Mouse (Mus musculus) left cerebral cortex, adult 11 months (tissue): ENCODE measurements around the gene Rcc1.

ENCODE experiments used
- DNase-seq: peaks from one replicate; pipeline ENCODE4 v3.0.0; 2022; ENCODE audit warnings: low spot score

Rcc1 gene

DNA sequence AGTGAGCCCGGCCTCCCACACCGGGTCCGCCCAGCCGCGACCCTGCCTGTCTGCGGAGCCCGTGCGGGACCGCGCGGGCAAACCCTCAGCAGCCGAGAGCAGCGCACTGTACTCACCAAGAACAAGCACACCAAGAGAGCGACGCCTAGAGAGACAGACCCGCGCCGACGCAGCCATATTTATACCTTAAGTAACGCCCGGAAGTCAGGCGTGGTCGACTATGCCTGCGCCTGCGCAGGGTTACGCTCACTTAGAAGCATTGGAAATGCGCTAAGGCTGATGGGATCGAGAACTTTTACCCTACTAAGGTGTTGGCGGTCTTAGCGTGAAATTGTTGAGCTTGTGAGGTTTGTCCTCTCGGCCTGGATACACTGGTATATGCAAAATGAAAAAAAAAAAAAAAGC is at the start of gene Rcc1:
Gene Rcc1, minus strand, starts transcription at position 125 of the 405 bp plus-strand sequence.
- peak; percentile 86 for DNase-seq

DNA sequence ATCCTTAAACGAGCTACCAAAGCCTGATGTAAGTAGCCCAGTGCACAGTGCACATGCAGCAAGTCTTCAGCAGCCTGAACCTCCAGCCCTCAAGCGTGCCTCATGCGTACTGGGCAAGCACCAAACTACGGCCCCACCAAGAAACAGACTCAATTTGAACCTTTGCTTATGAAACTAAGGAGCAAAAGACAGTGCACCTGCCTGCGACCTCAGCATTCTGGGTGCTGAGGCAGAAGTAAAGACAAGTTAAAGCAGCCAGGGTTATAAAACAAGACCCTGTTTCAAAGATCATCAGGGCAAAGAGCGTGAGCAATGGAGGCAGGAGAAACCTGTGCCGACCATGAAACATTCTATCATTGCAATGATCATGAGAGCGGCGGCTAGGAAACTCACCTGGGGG is 47.6 kb upstream of the Rcc1 start:
- no peak for DNase-seq

DNA sequence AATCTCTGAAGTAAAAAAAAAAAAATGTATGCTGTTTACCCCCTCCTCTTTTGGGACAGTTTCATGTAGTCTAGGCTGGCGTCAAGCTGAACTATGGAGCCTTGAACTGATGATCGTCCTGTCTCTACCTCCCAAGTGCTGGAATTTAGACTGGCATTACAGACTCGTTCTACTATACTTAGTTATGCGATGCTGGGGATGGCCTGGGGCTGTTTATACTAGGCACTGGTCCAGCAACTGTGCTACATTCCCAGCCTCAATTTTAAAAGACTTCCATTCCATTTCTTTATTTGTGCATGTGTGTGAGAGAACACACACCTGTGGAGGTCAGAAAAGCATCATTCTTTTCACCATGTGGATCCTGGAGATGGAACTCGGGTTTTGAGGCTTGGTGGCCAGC is 45.5 kb upstream of the Rcc1 start:
- DNase-seq = no peak

DNA sequence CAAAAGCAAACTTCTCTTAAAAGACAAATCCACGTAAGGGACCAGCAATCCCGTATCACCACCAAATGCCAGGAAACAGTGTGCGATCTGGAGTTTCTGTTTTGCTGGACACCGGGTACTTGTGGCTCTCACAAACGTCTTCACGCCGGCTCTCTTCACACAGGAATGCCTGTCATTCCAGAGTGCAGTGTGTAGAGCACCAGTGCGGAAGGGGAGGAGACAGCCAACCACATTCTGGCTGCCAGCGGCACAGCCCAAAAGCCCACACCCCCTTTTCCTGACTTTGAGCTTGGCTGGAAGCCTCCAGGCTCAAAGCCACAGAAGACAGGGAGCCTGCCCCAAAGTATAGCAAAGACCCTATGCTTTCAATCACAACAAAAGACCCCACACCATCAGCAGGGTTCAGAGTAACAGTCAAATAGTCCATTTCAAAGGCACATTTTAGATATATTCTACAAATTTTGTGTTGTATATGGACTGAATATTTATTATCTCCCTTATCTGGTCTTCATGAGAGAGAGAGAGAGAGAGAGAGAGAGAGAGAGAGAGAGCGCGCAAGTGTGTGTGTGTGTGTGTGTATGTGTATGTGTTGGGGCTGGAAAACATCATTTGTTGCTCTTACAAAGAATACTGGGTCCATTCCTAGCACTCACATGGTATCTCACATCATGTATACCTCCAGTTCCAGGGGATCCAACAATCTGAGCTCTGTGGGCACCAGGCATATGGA is 44.8 kb upstream of the Rcc1 start:
- DNase-seq = no peak

DNA sequence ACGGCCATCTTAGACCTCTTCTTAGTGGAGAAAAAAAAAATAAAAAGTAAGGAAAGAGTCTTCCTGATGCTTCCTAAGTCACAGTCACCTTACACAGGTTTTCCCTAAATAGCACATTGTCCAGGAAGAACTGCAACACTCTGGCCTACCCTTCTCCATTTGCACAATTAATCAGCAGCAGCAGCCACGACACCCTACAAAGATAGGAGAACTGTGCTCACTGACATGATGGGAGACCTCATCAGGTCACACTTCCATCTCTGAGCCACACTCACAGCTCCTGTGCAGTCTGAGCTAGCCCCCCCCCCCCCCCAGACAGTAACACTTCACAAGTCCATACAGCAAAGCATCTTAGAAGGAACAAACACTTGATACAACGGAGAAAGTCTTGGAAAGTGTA is 43.7 kb upstream of the Rcc1 start:
- no peak for DNase-seq

DNA sequence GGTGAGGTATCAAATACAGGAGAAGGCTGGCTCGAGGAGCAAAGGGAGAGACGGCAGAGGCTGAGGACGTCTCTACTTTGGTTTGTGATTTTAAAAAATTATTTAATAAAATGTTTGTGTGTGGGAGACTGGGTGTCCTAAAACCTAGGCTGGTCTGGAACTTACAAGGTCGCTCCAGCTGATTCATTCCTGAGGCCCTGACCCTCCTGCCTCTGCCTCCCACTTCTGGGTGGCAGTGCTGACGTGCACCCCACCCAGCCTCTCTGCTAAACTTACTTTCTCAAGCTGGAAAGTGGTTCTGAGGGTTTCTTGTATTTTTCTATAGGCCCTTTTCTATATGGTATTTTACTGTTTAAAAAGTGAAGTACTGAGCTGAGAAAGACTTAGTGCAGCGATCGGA is 42.8 kb upstream of the Rcc1 start:
- DNase-seq = no peak

DNA sequence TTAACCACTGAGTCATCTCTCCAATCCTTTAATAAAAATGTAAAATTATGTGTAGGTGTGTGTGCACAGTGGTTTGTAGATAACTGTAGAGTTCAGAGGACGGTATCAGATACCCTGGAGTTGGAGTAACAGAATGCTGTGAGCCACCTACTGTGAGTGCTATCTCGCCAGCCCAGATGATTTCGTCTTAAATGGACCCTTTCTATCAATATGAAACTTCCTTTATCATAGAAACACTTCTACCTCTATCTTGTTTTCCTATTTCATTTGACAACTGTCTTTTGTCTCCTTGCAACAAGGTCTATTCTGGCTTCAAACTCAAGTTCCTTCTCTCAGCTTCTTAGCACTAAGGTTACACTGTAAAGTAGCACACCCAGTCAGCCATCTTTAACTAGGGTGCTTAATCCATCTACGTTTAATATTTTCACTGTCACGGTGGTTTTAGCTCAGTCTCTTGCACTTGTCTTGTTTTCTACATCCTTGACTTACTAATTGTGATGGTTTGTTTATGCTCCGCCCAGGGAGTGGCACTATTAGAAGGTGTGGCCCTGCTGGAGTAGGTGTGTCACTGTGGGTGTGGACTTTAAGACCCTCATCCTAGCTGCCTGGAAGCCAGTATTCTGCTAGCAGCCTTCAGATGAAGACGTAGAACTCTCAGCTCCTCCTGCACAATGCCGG is 37.8 kb upstream of the Rcc1 start:
- DNase-seq = no peak

DNA sequence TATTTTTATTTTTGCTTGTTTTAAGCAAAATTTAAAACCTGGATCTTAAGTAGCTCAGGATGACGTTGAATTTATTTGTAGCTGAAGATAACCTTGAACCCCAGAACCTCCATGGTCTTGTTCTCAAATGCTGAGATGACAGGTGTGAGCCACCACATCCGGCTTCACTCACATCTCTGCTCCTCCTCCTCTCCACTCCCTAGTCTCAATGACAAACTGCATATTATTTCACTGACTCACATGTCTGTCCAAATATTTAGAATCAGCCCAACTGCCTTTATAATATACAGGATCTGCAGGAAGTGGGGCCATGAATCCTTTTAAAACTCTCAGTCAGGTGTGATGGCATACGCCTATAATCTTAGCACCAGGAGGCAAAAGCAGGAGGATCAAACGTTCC is 35.9 kb upstream of the Rcc1 start:
- no peak for DNase-seq

DNA sequence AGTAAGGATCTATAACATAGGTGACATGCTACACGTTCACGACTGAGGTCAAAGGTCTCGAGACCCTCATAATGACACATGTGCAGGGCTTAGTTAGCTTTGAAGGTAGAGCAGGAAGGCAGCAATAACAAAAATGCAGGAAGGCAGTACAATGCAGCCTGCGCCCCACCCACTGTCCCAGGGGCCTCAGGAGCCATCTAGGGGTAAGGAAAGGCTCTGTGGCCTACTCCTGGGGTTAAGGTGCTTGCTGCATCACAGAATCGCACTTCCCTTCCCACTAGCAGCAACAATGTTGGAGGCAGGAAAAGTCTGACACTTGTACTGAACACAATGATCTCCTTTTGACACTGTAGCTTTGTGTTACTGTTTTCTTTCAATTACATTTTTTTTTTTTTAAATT is 34.2 kb upstream of the Rcc1 start:
- DNase-seq = no peak

DNA sequence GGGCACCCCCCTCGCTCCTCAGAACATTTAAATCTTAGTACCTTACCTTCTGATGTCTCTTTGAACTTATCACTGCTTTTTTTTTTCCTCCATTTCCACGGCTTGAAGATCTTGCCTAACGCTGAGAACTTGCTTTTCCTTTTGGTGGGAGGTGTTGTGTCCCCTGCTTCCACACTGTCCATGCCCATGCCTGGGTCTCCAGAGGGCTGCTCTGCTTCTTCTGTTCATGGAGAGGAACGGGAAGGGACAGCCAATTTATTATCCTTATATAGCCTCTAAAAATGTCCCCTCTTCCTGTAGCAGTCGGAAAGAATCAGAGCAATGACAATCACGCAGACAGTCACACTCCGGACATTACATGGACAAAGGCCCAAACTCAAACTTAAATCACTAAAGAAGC is 33.4 kb upstream of the Rcc1 start:
- DNase-seq = no peak

DNA sequence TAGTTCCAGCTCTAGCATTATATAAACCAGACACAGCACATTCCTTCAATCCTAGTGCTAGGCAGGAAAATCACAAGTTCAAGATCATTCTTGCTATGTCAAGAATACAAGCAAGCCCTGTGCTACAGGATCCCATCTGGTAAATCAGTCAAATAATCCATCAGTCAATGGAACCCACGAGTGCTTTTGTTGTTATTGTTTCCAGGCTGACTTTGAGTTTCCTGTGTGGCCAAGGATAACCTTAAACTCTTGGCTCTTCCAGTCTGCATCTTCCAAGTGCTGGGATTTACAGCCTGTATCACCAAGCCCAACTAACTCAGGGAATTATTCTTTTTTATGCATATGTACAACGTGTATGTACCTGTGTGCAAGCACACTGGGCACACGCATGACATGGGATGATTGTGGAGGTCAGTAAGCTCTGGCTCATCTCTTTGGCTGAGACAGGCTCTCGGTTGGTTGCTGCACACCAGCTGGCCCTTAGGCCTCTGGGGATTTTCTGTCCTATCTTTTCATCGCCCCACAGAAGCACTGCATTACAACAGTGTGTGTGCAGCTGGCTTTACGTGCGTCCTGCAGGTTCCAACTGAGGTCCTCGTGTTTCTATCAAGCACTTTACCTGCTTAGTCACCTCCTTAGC is 32.5 kb upstream of the Rcc1 start:
- no peak for DNase-seq

DNA sequence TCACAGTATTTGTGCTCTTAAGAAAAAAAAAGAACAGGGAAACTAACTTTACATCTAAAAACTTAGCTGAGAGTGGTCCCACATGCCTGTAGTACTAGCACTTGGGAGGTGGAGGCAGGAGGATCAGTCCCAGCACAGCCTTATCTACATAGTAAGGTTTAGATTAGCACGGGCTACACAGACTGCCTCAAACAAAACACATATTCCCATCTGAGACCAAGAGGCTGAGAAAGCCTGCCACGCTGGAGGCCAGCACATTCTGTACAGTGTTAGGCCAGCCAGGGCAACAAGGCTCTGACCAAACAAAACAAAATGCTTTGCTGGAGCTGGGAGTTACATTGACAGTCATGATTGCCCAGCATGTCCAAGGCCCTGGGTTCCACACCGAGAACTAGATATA is 30.1 kb upstream of the Rcc1 start:
- DNase-seq = no peak

DNA sequence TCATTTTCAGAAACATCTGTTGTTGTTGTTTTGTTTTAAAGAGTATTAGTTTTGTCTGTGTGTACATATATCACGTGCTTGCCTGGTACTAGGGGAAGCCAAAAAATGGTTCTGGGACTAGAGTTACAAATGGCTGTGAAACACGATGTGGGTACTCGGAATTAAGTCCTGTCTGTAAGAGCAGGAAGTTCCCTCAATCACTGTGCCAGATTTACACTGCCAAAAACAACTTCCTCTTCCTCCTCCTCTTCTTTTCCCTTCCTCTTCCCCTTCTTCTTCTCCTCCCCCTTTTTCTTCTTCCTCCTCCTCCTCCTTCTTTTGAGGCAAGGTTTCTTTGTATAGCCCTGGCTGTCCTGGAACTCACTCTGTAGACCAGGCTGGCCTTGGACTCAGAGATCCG is 28.9 kb upstream of the Rcc1 start:
- no peak for DNase-seq

DNA sequence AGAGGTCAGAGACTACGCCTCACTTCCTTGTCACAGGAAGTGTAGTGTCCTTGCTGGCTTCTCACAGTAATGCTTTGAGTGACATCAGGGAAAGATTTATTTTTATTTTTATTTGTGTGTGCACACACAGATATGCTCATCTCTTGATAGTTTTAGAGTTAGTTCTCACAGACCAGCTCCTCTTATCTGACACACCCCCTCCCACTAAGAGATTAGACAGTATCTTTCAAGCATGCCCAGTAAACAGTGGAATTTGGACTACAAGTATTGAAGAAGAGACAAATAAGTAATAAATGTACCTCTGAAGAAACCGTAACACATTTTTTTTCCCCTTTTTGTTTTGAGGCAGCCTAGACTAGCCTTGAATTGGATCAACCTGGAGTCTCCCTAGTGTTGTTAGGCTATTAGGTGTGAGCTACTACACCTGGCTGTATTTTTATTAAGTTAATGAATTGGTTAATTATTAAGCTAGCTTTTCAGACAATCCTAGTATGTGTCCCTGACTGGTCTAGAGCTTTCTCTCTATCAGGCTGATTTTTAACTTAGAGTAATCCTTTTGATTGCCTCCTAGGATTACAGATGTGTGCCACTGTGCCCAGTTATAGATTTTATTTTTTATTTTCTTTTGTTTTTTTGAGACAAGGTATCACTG is 27.7 kb upstream of the Rcc1 start:
- DNase-seq = no peak

DNA sequence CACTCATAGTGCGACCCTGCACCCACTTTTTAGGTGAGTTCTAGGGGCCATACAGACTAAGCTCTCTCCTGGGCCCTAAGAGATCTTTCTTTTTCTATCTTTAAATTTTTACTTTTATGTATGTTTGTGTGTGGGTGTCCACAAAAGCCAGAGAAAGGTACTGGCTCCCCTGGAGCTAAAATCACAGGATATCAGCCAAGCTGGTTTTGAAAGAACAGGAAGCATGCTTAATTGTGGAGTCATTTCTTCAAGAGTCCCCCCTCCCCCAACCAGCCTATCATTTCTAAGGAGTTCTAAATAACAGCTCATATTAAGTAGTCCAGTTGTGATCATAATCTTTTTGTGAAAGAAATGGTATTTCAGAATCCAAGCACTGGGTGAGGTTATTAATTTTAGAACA is 20.4 kb upstream of the Rcc1 start:
- no peak for DNase-seq

DNA sequence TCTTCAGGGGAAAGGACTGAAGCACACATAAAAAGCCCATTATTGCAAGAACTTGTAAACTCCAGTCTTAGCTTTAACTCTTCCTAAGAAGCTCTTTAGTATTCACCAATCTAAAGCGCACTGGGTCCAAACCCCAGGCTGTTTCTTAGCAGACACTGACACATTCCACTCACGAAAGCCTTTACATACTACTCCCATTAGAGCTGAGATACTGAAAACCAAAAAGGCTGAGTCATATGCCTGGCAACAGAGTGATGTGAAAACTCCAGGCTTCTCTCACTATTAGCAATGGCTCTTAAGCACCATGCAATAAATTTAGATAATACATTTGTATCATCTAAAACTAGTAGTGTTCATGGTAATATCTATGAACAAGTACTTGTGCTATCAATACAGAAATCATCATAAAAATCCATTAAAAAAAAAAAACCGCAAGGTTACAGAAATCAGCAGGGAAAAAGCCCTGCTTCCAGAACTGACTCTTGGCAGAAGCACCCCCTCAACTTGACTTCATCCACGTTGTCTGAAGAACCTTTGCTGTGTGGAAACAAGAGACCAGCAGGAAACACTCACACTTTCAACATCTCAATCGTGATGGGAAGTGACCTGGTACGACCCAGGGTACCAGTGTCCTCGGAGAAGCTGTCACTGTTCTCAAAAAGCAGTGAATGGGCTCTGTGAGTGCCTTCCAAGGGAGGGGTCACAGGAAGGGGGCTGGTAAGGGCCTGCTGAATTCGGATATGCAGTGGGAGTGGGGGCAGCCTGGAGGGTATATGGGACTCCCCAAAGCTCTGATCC is 16.7 kb upstream of the Rcc1 start:
- no peak for DNase-seq

DNA sequence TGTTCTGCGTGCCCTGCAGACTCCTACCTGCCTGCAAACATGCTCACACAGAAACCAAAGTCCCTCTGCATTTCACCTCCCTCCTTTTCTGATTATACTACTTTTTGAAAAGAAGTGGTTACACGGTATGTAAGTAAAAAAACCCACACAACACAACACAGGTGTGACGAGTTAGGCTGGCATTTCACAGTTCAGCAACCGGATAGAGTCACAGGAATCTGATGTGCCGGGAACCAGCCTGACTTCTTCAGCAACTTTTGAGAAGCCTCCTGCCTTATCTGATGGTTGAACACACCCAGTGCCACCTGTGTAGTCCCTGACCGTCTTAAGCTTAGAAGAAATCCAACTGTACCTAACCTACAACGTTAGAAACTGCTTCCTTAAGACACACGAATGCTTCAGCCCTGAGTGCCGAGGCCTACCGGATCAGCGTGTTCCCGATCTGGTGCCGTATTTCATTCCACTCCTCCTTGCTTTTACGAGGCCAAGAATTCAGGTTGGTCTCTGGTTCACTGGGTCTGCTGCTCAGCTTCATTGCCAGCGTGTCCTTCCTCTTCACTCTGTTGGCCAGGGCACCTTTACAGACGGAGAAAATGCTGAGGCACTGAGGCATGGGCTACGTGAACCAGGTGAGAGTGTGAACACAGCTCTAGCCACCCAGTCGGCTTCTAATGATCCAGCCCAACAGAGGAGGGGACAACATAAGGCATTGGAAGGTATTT is 14.2 kb upstream of the Rcc1 start:
- no peak for DNase-seq

DNA sequence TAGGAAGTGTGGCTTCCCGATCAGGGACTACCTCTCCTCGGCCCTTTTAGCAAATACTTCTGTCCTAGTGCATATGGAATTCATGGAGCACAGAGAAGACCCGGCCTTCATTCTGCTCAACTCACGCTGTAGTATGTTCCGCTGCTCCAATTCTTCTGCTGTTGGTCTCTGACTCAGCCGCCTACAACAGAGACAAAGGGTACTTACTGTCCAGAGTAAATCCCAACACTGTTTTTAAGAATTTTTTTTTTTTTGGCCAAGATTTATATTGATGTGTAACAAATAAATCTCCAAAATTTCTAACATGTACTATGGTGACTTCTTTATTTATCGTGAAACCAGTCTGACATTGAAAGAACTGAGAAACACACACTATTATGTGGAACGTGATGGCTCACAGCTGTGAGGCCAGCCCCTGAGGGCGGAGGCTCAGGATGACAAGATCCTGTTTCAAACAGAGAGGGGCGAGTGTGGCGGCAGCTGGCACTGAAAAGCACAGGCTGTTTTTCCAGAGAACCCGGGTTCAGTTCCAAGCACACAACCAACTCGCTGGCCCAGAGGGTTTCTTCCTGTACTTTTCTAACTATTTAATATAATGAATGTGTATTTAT is 12.2 kb upstream of the Rcc1 start:
- DNase-seq = no peak

DNA sequence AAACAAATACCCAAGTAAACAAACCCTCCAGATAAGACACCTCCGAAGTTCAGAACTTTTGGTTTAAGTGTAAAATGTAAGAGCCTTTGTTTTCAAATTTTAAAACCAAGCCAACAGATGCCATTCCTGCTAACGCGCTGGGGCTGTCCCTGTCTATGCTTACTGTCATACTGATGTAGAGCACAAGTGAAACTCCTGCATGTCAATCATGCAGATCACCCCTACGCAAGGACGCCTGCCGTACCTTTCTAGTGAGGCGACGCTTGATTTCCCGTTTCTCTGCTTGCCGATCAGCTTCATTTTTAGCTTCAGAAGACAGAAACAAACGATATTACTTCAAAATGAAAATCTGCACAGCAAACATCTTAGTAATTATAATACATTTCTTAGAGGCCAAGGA is 10.1 kb upstream of the Rcc1 start:
- no peak for DNase-seq

DNA sequence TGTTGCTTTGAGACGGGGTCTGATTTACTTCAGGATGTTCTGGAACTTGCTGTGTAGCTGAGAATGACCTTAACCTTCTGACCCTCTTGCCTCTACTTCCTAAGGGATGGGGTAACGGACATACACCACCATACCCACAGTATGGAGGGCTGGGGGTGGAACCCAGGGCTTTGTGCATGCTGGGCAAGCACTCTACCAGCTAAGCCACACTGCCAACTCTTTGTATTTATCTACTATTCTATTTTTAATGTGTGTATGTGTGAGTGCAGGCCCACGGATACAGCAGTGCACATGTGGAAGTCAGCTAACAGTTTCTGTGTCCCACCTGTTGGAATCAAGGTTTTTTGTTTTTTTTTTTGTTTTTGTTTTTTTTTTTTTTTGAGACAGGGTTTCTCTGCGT is 6.1 kb upstream of the Rcc1 start:
- no peak for DNase-seq

DNA sequence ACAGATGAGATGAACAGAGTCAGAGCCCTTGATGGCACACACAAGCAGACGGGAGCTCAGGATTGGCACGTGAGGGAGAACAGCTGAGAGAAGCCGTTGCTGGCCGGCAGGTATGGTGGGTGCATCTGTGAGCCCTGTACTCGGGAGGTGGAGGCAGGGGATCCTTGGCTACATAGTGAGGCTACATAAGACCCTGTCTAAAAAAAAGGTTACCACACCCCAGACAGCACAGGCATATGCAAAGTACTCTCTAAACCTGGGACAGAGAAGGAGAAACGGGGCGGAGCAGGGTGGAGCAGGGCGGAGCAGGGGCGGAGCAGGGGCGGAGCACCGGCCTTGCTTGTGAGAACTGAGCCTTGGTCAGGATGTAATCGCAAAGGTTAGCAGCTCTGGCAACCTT is 2.8 kb upstream of the Rcc1 start:
- DNase-seq = no peak
